Mouse (Mus musculus): ENCODE results near the gene Bak1.
A peak's percentile ranks its signal among the peaks of the same experiment; 100 is the strongest.

Bak1 gene

GRCm38 (mm10) chr17:26983382-26983781 lies 45.4 kb downstream of the Bak1 start:
- DNase-seq (ENCODE audit: low read depth, low spot score), result no peak

GRCm38 (mm10) chr17:26981050-26981449 lies 47.8 kb downstream of the Bak1 start:
- DNase-seq (ENCODE audit: low read depth, low spot score), result no peak

- DNase-seq (ENCODE audit: low read depth, low spot score), result no peak
These were observed 49.4 kb downstream of the Bak1 start for GRCm38 (mm10) chr17:26979426-26979825.

GRCm38 (mm10) chr17:26977354-26977753 lies 51.5 kb downstream of the Bak1 start:
- peak; percentile 44 for DNase-seq (ENCODE audit: low read depth, low spot score)

- DNase-seq (ENCODE audit: low read depth, low spot score), result no peak
These were observed 53.4 kb downstream of the Bak1 start for GRCm38 (mm10) chr17:26975415-26975814.

- DNase-seq (ENCODE audit: low read depth, low spot score), result no peak
These were observed 54.3 kb downstream of the Bak1 start for GRCm38 (mm10) chr17:26974547-26974946.

- peak; percentile 93 for DNase-seq (ENCODE audit: low read depth, low spot score)
These were observed 55.9 kb downstream of the Bak1 start, which contains the start of gene Zbtb9 for GRCm38 (mm10) chr17:26972703-26973574. TSS of gene Zbtb9 (plus strand) at chr17:26973167.

- DNase-seq (ENCODE audit: low read depth, low spot score), result no peak
These were observed 56.7 kb downstream of the Bak1 start for GRCm38 (mm10) chr17:26972107-26972506.

- no peak for DNase-seq (ENCODE audit: low read depth, low spot score)
These were observed 57.4 kb downstream of the Bak1 start for GRCm38 (mm10) chr17:26971247-26971905.

- DNase-seq (ENCODE audit: low read depth, low spot score), result no peak
These were observed 58.6 kb downstream of the Bak1 start for GRCm38 (mm10) chr17:26970221-26970620.

Data from ES-CJ7 (cell line).